Mouse (Mus musculus) heart, postnatal 0 days (tissue): ENCODE data around the gene Atoh7. TPM values are rescaled to one million over a fixed set of nuclear protein-coding genes. Genes with fewer than 3 reads are reported as not detected.
A peak's percentile ranks its signal among the peaks of the same experiment; 100 is the strongest.

Experiments
- ATAC-seq: fragments of 200-750 bp; cut with Nextera tagmentation; 2 replicates; pipeline ENCODE4 v1.8.0; 2017; ENCODE audit warnings: low read depth, moderate number of reproducible peaks, moderate library complexity; ENCODE audit not compliant: insufficient read depth
- DNase-seq: peaks from one replicate; pipeline ENCODE4 v3.0.0-alpha.2; 2016; ENCODE audit warnings: low spot score
- H3K27ac ChIP-seq: fragments of 300-500 bp; sonication (generic); 2 replicates; pipeline ENCODE4 v1.5.1; 2014; ENCODE audit warnings: low read depth, mild to moderate bottlenecking
- H3K27me3 ChIP-seq: fragments of 300-500 bp; sonication (generic); 2 replicates; pipeline ENCODE4 v1.6.1; 2014; ENCODE audit warnings: low read length, mixed read lengths; ENCODE audit not compliant: control insufficient read depth, insufficient read depth
- H3K36me3 ChIP-seq: fragments of 300-500 bp; sonication (generic); replicated peaks from 2 replicates; pipeline ENCODE4 v1.6.1; 2014; ENCODE audit warnings: low read length, mixed read lengths; ENCODE audit not compliant: control insufficient read depth, insufficient read depth
- H3K4me1 ChIP-seq: fragments of 300-500 bp; sonication (generic); 2 replicates; pipeline ENCODE4 v1.6.1; 2014; ENCODE audit warnings: antibody characterized with exemption; ENCODE audit not compliant: control insufficient read depth, insufficient read depth
- H3K4me2 ChIP-seq: fragments of 300-500 bp; sonication (generic); 2 replicates; pipeline ENCODE4 v1.6.1; 2014; ENCODE audit warnings: low read depth, mild to moderate bottlenecking, low read length, moderate library complexity
- H3K4me3 ChIP-seq: fragments of 300-500 bp; sonication (generic); 2 replicates; pipeline ENCODE4 v1.5.1; 2014; ENCODE audit warnings: low read depth, low read length
- H3K9ac ChIP-seq: fragments of 300-500 bp; sonication (generic); replicated peaks from 2 replicates; pipeline ENCODE4 v1.6.1; 2014; ENCODE audit warnings: low read depth, low read length, mixed read lengths
- H3K9me3 ChIP-seq: fragments of 300-500 bp; sonication (generic); replicated peaks from 2 replicates; pipeline ENCODE4 v1.6.1; 2016; ENCODE audit warnings: low read length; ENCODE audit not compliant: control insufficient read depth
- CTCF ChIP-seq: IDR thresholded peaks from 2 replicates; pipeline ENCODE4 v1.5.1; 2016; ENCODE audit warnings: antibody characterized with exemption, control low read depth, low read depth
- EP300 ChIP-seq: IDR thresholded peaks from 2 replicates; pipeline ENCODE4 v1.6.1; 2016; ENCODE audit warnings: antibody characterized with exemption, low read depth
- WGBS: fragments of 180-500 bp; shearing (Covaris S2); extraction: QIAGEN DNeasy Blood & Tissue Kit; methylation state at CpG from one replicate; pipeline ENCODE4 v1.1.7; 2014; 5-methylcytosine and 5-hydroxymethylcytosine counted together
- polyA plus RNA-seq: library from polyadenylated mRNA; unstranded; fragments of >200 nt; fragmentation: Nextera tagmentation; extraction: Ambion mirVana; gene quantifications from 2 replicates; pipeline ENCODE4 v1.2.1, GENCODE M21; 2015
- total RNA-seq: library from RNA; depleted of rRNA; stranded (reverse); fragments of >200 nt; gene quantifications from 2 replicates; pipeline ENCODE4 v1.2.3, GENCODE M21; 2014; ENCODE audit warnings: low replicate concordance

Gene Atoh7
- total and polyA plus RNA-seq, 2 experiments from 2014 or later = not detected

- TF ChIP-seq EP300 (no peak), CTCF (no peak)
- WGBS = 38% methylated on average over 24 of the region's 24 CpGs
- Histone ChIP-seq H3K9ac (no peak overlapping the region), H3K4me3 (no peak overlapping the region), H3K4me2 (no peak overlapping the region), H3K9me3 (no peaks in the 10 kb centered on the region), H3K27me3 (no peaks in the 10 kb centered on the region), H3K27ac (no peak overlapping the region), H3K36me3 (no peaks in the 10 kb centered on the region), H3K4me1 (peaks cover 11% of the 10 kb centered on the region)
- ATAC-seq = peak; percentile 24; the same call in 1 of the 2 replicates
- no peak for DNase-seq
Measured at GRCm38 (mm10) chr10:63056966-63057750, 42.3 kb upstream of the Atoh7 start.

GRCm38 (mm10) chr10:63059862-63060261 lies 39.6 kb upstream of the Atoh7 start, which contains the start of gene Pbld1:
Gene Pbld1 (plus strand): TSS chr10:63060162.
- DNase-seq = no peak
- ATAC-seq = no peak
- no peaks in the 10 kb centered on the region for H3K9me3 ChIP-seq
- H3K4me2 ChIP-seq = no peak within 1 kb of the TSS
- no peak within 1 kb of the TSS for H3K27ac ChIP-seq
- 86% methylated on average over 2 of the region's 2 CpGs for WGBS
- peaks cover 11% of the 10 kb centered on the region for H3K4me1 ChIP-seq
- TF ChIP-seq EP300 = no peak
- no peak for TF ChIP-seq CTCF
- H3K36me3 ChIP-seq = no peaks in the 10 kb centered on the region
- H3K4me3 ChIP-seq = no peak within 1 kb of the TSS
- no peak within 1 kb of the TSS for H3K9ac ChIP-seq
- H3K27me3 ChIP-seq = no peaks in the 10 kb centered on the region

- Histone ChIP-seq H3K9me3 (no peaks in the 10 kb centered on the region), H3K9ac (no peak overlapping the region), H3K27ac (no peak overlapping the region), H3K36me3 (no peaks in the 10 kb centered on the region), H3K4me1 (peaks cover 11% of the 10 kb centered on the region), H3K4me3 (no peak overlapping the region), H3K27me3 (no peaks in the 10 kb centered on the region), H3K4me2 (no peak overlapping the region)
- peak; percentile 18 for DNase-seq
- WGBS = 26% methylated on average over 11 of the region's 11 CpGs
- peak; percentile 58; the same call in 1 of the 2 replicates for ATAC-seq
- TF ChIP-seq CTCF (no peak), EP300 (no peak)
Measured at GRCm38 (mm10) chr10:63060406-63060805, 39.0 kb upstream of the Atoh7 start.

GRCm38 (mm10) chr10:63061266-63061665 lies 38.2 kb upstream of the Atoh7 start:
- TF ChIP-seq EP300 (no peak), CTCF (no peak)
- no peak for ATAC-seq
- Histone ChIP-seq H3K27ac (no peak overlapping the region), H3K36me3 (no peaks in the 10 kb centered on the region), H3K4me3 (no peak overlapping the region), H3K4me2 (no peak overlapping the region), H3K9me3 (no peaks in the 10 kb centered on the region), H3K27me3 (no peaks in the 10 kb centered on the region), H3K9ac (no peak overlapping the region), H3K4me1 (peaks cover 11% of the 10 kb centered on the region)
- DNase-seq = no peak
- WGBS = 81% methylated on average over 12 of the region's 12 CpGs

- DNase-seq (no peak), ATAC-seq (no peak)
- Histone ChIP-seq H3K4me1 (peaks cover 11% of the 10 kb centered on the region), H3K27me3 (no peaks in the 10 kb centered on the region), H3K9me3 (no peaks in the 10 kb centered on the region), H3K9ac (no peak overlapping the region), H3K4me2 (no peak overlapping the region), H3K36me3 (no peaks in the 10 kb centered on the region), H3K27ac (no peak overlapping the region), H3K4me3 (no peak overlapping the region)
- WGBS = 92% methylated on average over 5 of the region's 5 CpGs
- TF ChIP-seq EP300 = no peak
- no peak for TF ChIP-seq CTCF
Measured at GRCm38 (mm10) chr10:63062696-63063095, 36.8 kb upstream of the Atoh7 start.
